Mouse (Mus musculus) heart, embryonic 13.5 days (tissue): Measurements from ENCODE around the gene Ephb4. TPM values are rescaled to one million over a fixed set of nuclear protein-coding genes. Genes with fewer than 3 reads are reported as not detected.
A peak's percentile ranks its signal among the peaks of the same experiment; 100 is the strongest.

Experiments
- ATAC-seq: fragments of 200-750 bp; cut with Nextera tagmentation; 2 replicates; pipeline ENCODE4 v1.8.0; 2017; ENCODE audit warnings: moderate TSS enrichment; ENCODE audit not compliant: insufficient number of reproducible peaks, low FRiP score, low TSS enrichment; ENCODE audit errors: extremely low read depth
- H3K27ac ChIP-seq: fragments of 300-500 bp; sonication (generic); replicated peaks from 2 replicates; pipeline ENCODE4 v1.5.1; 2015; ENCODE audit warnings: moderate library complexity, mild to moderate bottlenecking, inconsistent platforms
- H3K27me3 ChIP-seq: fragments of 300-500 bp; sonication (generic); replicated peaks from 2 replicates; pipeline ENCODE4 v1.6.1; 2015; ENCODE audit warnings: mild to moderate bottlenecking, inconsistent platforms
- H3K36me3 ChIP-seq: fragments of 300-500 bp; sonication (generic); 2 replicates; pipeline ENCODE4 v1.6.1; 2015; ENCODE audit warnings: mild to moderate bottlenecking, inconsistent platforms
- H3K4me1 ChIP-seq: fragments of 300-500 bp; sonication (generic); 2 replicates; pipeline ENCODE4 v1.6.1; 2015; ENCODE audit warnings: inconsistent platforms
- H3K4me2 ChIP-seq: fragments of 300-500 bp; sonication (generic); 2 replicates; pipeline ENCODE4 v1.6.1; 2015; ENCODE audit warnings: inconsistent platforms, mild to moderate bottlenecking, moderate library complexity
- H3K4me3 ChIP-seq: fragments of 300-500 bp; sonication (generic); 2 replicates; pipeline ENCODE4 v1.5.1; 2015; ENCODE audit warnings: moderate library complexity, mild to moderate bottlenecking, inconsistent platforms
- H3K9ac ChIP-seq: fragments of 300-500 bp; sonication (generic); 2 replicates; pipeline ENCODE4 v1.6.1; 2015; ENCODE audit warnings: inconsistent platforms, mild to moderate bottlenecking, moderate library complexity
- H3K9me3 ChIP-seq: fragments of 300-500 bp; sonication (generic); 2 replicates; pipeline ENCODE4 v1.6.1; 2016; ENCODE audit warnings: inconsistent platforms
- WGBS: fragments of 180-500 bp; shearing (Covaris S2); methylation state at CpG from one replicate; pipeline ENCODE4 v1.1.7; 2015; ENCODE audit warnings: mixed read lengths; 5-methylcytosine and 5-hydroxymethylcytosine counted together
- polyA plus RNA-seq: library from polyadenylated mRNA; unstranded; fragments of >200 nt; fragmentation: Nextera tagmentation; extraction: Ambion mirVana; gene quantifications from 2 replicates; pipeline ENCODE4 v1.2.1, GENCODE M21; 2015

The Ephb4 gene
- polyA plus RNA-seq, 1 experiment from 2014 or later = 37.6 TPM

- ATAC-seq = peak; percentile 78
- no peaks in the 10 kb centered on the region for H3K27me3 ChIP-seq
- peak within 1 kb of the TSS; percentile 94 for H3K4me2 ChIP-seq
- peak within 1 kb of the TSS; percentile 93 for H3K27ac ChIP-seq
- peak within 1 kb of the TSS; percentile 83 for H3K4me3 ChIP-seq
- peaks cover 51% of the 10 kb centered on the region for H3K36me3 ChIP-seq
- peak within 1 kb of the TSS; percentile 97 for H3K9ac ChIP-seq
- H3K4me1 ChIP-seq = peaks cover 40% of the 10 kb centered on the region
- H3K9me3 ChIP-seq = no peaks in the 10 kb centered on the region
- 18% methylated on average over 30 of the region's 30 CpGs for WGBS
Observed at GRCm38 (mm10) chr5:137314193-137315083, 35.5 kb upstream of the Ephb4 start, which contains the start of gene Trip6. TSS of gene Trip6 (minus strand) at chr5:137314404.

GRCm38 (mm10) chr5:137315084-137315903 is 34.6 kb upstream of the Ephb4 start:
- ATAC-seq = no peak
- Histone ChIP-seq H3K9ac (peak overlapping the region; percentile 97), H3K4me1 (peaks cover 40% of the 10 kb centered on the region), H3K9me3 (no peaks in the 10 kb centered on the region), H3K36me3 (peaks cover 51% of the 10 kb centered on the region), H3K27ac (peak overlapping the region; percentile 93), H3K4me3 (no peak overlapping the region), H3K4me2 (peak overlapping the region; percentile 94), H3K27me3 (no peaks in the 10 kb centered on the region)
- WGBS = 44% methylated on average over 30 of the region's 30 CpGs

- no peaks in the 10 kb centered on the region for H3K9me3 ChIP-seq
- H3K4me2 ChIP-seq = no peak overlapping the region
- H3K27me3 ChIP-seq = no peaks in the 10 kb centered on the region
- no peak overlapping the region for H3K4me3 ChIP-seq
- no peak for ATAC-seq
- no peak overlapping the region for H3K9ac ChIP-seq
- H3K36me3 ChIP-seq = peaks cover 51% of the 10 kb centered on the region
- peaks cover 28% of the 10 kb centered on the region for H3K4me1 ChIP-seq
- no peak overlapping the region for H3K27ac ChIP-seq
- WGBS = 53% methylated on average over 8 of the region's 8 CpGs
Observed at GRCm38 (mm10) chr5:137317361-137317760, 32.5 kb upstream of the Ephb4 start.

GRCm38 (mm10) chr5:137318570-137318969 is 31.3 kb upstream of the Ephb4 start:
- Histone ChIP-seq H3K4me1 (peaks cover 16% of the 10 kb centered on the region), H3K9ac (no peak overlapping the region), H3K9me3 (no peaks in the 10 kb centered on the region), H3K36me3 (peaks cover 60% of the 10 kb centered on the region), H3K27ac (no peak overlapping the region), H3K27me3 (no peaks in the 10 kb centered on the region), H3K4me3 (no peak overlapping the region), H3K4me2 (no peak overlapping the region)
- no peak for ATAC-seq
- 70% methylated on average over 1 of the region's 1 CpGs for WGBS

- WGBS = 80% methylated on average over 3 of the region's 3 CpGs
- no peaks in the 10 kb centered on the region for H3K9me3 ChIP-seq
- no peaks in the 10 kb centered on the region for H3K4me1 ChIP-seq
- no peak overlapping the region for H3K4me2 ChIP-seq
- ATAC-seq = no peak
- H3K27me3 ChIP-seq = no peaks in the 10 kb centered on the region
- H3K27ac ChIP-seq = no peak overlapping the region
- H3K36me3 ChIP-seq = peaks cover 75% of the 10 kb centered on the region
- H3K9ac ChIP-seq = no peak overlapping the region
- H3K4me3 ChIP-seq = no peak overlapping the region
Observed at GRCm38 (mm10) chr5:137320996-137321395, 28.9 kb upstream of the Ephb4 start.

GRCm38 (mm10) chr5:137330910-137331309 is 19.0 kb upstream of the Ephb4 start:
- no peaks in the 10 kb centered on the region for H3K9me3 ChIP-seq
- H3K27ac ChIP-seq = no peak overlapping the region
- WGBS = 87% methylated on average over 7 of the region's 7 CpGs
- peaks cover 33% of the 10 kb centered on the region for H3K36me3 ChIP-seq
- peaks cover 5% of the 10 kb centered on the region; the same call in 1 of the 2 replicates for H3K4me1 ChIP-seq
- no peak overlapping the region for H3K9ac ChIP-seq
- no peak overlapping the region for H3K4me3 ChIP-seq
- no peak for ATAC-seq
- no peaks in the 10 kb centered on the region for H3K27me3 ChIP-seq
- no peak overlapping the region for H3K4me2 ChIP-seq

- H3K27me3 ChIP-seq = no peaks in the 10 kb centered on the region
- ATAC-seq = peak; percentile 10; the same call in 1 of the 2 replicates
- peaks cover 17% of the 10 kb centered on the region; the same call in 1 of the 2 replicates for H3K36me3 ChIP-seq
- peak overlapping the region; percentile 63 for H3K4me3 ChIP-seq
- H3K4me2 ChIP-seq = peak overlapping the region; percentile 86
- peak overlapping the region; percentile 84 for H3K9ac ChIP-seq
- WGBS = 19% methylated on average over 15 of the region's 15 CpGs
- H3K9me3 ChIP-seq = no peaks in the 10 kb centered on the region
- H3K4me1 ChIP-seq = peaks cover 16% of the 10 kb centered on the region
- no peak overlapping the region for H3K27ac ChIP-seq
Observed at GRCm38 (mm10) chr5:137332857-137333511, 16.9 kb upstream of the Ephb4 start.

- peaks cover 16% of the 10 kb centered on the region for H3K4me1 ChIP-seq
- no peaks in the 10 kb centered on the region for H3K9me3 ChIP-seq
- H3K4me2 ChIP-seq = peak within 1 kb of the TSS; percentile 86
- WGBS = under 1% methylated on average over 44 of the region's 44 CpGs
- H3K9ac ChIP-seq = peak within 1 kb of the TSS; percentile 84
- H3K36me3 ChIP-seq = peaks cover 10% of the 10 kb centered on the region; the same call in 1 of the 2 replicates
- peak; percentile 90 for ATAC-seq
- H3K27ac ChIP-seq = no peak within 1 kb of the TSS
- peak within 1 kb of the TSS; percentile 63 for H3K4me3 ChIP-seq
- H3K27me3 ChIP-seq = no peaks in the 10 kb centered on the region
Observed at GRCm38 (mm10) chr5:137333512-137334174, 16.3 kb upstream of the Ephb4 start, which contains the start of gene Slc12a9. TSS of gene Slc12a9 (minus strand) at chr5:137333597.

GRCm38 (mm10) chr5:137334317-137334716 is 15.6 kb upstream of the Ephb4 start:
- H3K4me1 ChIP-seq = peaks cover 22% of the 10 kb centered on the region
- H3K36me3 ChIP-seq = peaks cover 10% of the 10 kb centered on the region; the same call in 1 of the 2 replicates
- H3K9me3 ChIP-seq = no peaks in the 10 kb centered on the region
- 51% methylated on average over 10 of the region's 10 CpGs for WGBS
- no peaks in the 10 kb centered on the region for H3K27me3 ChIP-seq
- H3K4me3 ChIP-seq = peak overlapping the region; percentile 63
- no peak for ATAC-seq
- no peak overlapping the region for H3K9ac ChIP-seq
- no peak overlapping the region for H3K27ac ChIP-seq
- peak overlapping the region; percentile 86 for H3K4me2 ChIP-seq

- 71% methylated on average over 6 of the region's 6 CpGs for WGBS
- H3K4me2 ChIP-seq = no peak overlapping the region
- no peak for ATAC-seq
- peaks cover 5% of the 10 kb centered on the region; the same call in 1 of the 2 replicates for H3K36me3 ChIP-seq
- no peaks in the 10 kb centered on the region for H3K27me3 ChIP-seq
- no peak overlapping the region for H3K27ac ChIP-seq
- H3K9ac ChIP-seq = no peak overlapping the region
- H3K4me3 ChIP-seq = no peak overlapping the region
- H3K4me1 ChIP-seq = peaks cover 29% of the 10 kb centered on the region
- H3K9me3 ChIP-seq = no peaks in the 10 kb centered on the region
Observed at GRCm38 (mm10) chr5:137335066-137335465, 14.8 kb upstream of the Ephb4 start.
